Mouse (Mus musculus) A20 (cell line): ENCODE data around the gene H2-K1.

Experiments
- DNase-seq: peaks from one replicate; pipeline ENCODE4 v3.0.0-alpha.2; 2011; ENCODE audit warnings: low read depth, low spot score

H2-K1 gene

GRCm38 (mm10) chr17:34000150-34000537 is at the start of gene H2-K1:
TSS of gene H2-K1 (minus strand) at chr17:34000347.
- DNase-seq = peak; percentile 98

GRCm38 (mm10) chr17:34047404-34048050 is 47.4 kb upstream of the H2-K1 start:
- no peak for DNase-seq

GRCm38 (mm10) chr17:34045941-34046340 is 45.8 kb upstream of the H2-K1 start:
- DNase-seq = no peak

DNA sequence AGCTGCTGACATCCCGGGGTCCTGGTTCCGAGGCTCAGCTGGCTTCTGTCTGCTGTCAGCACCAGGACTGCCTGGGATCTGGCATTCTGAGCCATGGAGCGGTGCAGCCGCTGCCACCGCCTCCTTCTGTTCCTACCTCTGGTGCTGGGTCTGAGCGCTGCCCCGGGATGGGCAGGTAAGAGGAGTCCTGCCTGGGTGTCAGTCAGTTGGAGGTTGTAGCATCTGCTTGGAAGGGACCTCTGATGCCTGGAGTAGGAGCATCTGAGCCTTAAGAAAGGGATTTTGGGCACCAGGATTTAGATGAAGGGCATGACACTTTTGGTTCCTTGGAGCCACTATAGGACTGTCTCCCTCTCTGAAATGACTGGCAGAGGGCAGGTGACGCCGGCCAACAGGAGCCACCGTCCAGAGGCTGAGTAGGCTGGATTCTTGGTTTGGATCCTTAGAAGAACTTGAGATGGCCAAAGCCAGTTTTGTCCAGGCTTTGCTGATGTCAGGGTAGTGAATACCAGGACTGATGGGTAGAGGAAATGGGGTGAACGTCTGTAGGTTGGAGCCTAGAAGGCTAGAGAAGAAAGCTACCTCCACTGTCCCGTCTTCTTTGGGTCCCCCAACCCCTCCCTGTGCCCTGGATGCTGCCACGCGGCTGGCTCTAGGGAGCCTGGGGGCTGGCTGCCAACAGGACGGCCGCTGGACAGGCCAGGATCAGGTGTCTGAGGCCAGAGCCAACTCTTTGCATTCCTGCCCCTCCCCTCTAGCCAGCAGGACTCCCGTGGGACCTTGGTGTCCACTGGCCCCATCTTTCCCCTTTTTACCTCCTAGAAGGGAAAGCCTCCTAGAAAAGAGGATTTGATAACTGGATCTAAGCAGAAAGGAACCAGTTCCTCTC is 39.7 kb upstream of the H2-K1 start:
- no peak for DNase-seq

GRCm38 (mm10) chr17:34038878-34039561 is 38.9 kb upstream of the H2-K1 start, which contains the start of gene Col11a2:
TSS of gene Col11a2 (plus strand) at chr17:34039437.
- no peak for DNase-seq

- DNase-seq = no peak
Measured at GRCm38 (mm10) chr17:34038440-34038839, 38.3 kb upstream of the H2-K1 start.

- DNase-seq = no peak
Measured at GRCm38 (mm10) chr17:34037241-34037640, 37.1 kb upstream of the H2-K1 start.

GRCm38 (mm10) chr17:34036647-34037046 is 36.5 kb upstream of the H2-K1 start:
- no peak for DNase-seq

- no peak for DNase-seq
Measured at GRCm38 (mm10) chr17:34035517-34035916, 35.4 kb upstream of the H2-K1 start.

GRCm38 (mm10) chr17:34034064-34034463 is 33.9 kb upstream of the H2-K1 start:
- DNase-seq = peak; percentile 81

GRCm38 (mm10) chr17:34033441-34033840 is 33.3 kb upstream of the H2-K1 start:
- no peak for DNase-seq

DNA sequence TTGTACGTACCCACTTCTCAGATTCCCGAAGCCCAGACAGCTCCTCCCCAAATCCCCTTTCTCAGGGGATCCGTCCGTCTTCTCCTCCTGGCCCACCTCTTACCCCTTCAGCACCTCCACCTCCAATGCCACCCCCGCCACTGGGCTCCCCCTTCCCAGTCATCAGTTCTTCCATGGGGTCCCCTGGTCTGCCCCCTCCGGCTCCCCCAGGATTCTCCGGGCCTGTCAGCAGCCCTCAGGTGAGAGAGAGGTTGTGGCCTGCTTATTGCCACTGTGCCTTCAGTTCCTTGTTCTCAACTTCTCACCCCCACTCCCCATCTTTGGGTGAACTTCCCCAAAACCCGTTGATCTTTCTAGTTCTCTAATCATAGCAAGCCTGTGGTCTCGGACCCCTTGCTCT is 32.7 kb upstream of the H2-K1 start:
- peak; percentile 61 for DNase-seq

- peak; percentile 86 for DNase-seq
Measured at GRCm38 (mm10) chr17:34032174-34032632, 32.1 kb upstream of the H2-K1 start.

DNA sequence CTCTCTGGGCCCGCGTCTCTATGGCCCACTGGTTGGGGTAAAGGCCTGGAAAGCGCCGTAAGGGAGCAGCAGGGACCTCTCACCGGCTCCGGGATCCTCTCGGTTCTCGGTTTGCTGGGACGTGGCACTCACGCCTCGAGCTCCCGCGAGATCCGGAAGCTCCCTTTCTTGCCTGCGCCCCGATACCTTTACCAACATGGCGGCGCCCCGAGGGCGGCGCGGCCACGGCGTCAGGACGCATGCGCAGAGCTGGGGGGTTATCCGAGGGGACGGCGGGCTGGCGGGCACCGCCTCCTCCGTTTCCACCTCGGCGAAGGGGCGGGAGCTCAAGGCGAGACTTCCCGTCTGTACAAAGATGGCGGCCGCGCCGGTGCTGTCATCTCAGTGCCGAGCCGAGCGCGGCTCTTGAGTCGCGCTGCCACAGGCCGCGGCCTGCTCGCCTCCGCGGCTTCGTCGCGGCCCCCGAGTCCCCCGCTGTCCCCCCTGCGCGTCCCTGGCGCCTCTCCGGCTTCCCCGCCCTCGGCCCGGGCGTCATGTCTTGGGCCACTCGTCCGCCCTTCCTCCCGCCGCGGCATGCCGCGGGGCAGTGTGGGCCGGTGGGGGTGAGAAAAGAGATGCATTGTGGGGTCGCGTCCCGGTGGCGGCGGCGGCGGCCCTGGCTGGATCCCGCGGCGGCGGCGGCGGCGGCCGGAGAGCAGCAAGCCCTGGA is 31.5 kb upstream of the H2-K1 start, which contains the start of the genes Slc39a7 and Rxrb:
Gene Slc39a7 (minus strand): TSS at position 218 of the 709 bp plus-strand sequence.
Gene Rxrb (plus strand): TSS at position 348 of the 709 bp plus-strand sequence.
- peak; percentile 99 for DNase-seq

DNA sequence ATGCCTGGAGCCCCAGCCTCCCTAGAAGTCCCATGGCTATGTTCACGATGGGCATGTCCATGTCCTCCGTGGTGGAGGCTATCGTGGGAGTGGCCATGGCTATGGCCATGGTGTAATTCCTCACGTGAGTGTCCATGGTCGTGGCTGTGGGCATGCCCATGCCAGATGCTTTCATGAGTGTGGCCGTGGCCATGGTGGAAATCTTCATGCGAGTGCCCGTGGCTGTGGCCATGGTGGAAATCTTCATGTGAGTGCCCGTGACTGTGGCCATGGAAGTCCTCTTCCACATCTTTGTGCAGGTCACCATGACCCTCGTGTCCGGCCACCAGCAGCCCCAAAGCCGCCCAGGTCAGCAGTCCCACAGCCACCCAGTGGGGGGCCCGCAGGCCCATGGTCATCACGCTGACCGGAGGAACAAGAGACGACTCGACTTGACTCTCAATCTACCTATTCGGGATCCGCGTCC is 30.7 kb upstream of the H2-K1 start:
- DNase-seq = no peak

DNA sequence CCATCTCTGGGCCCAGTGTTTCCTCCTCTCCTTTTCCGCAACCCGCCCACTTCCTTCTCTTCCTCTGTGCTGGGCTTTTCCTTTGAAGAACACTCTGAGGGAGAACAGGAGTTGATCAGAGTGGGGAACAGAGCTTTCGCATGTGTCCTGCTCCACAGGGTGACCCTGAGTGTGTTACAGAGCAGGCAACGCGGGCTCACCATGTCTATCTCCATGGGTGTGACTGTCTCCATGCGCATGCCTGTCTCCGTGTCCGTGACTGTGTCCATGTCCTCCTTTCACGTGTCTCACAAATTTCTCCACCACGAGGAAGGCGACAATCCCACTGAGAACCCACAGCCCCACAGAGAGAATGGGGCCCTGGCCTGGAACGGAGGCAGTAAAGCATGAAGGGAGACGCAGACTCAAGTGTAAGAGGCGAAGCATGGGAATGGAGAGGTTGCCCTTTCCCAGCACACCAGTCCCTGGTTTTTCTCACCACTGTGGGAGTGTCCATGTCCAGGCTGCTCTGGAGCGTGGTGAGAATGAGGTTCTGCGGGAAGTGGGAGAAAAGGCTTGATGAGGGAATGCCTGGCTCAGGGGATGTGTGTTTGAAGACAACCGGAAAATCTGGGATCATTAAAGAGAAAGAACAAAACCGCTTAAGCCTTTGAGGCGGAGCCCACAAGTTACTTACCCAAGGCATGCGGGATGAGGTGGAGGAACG is 29.9 kb upstream of the H2-K1 start:
- DNase-seq = no peak

DNA sequence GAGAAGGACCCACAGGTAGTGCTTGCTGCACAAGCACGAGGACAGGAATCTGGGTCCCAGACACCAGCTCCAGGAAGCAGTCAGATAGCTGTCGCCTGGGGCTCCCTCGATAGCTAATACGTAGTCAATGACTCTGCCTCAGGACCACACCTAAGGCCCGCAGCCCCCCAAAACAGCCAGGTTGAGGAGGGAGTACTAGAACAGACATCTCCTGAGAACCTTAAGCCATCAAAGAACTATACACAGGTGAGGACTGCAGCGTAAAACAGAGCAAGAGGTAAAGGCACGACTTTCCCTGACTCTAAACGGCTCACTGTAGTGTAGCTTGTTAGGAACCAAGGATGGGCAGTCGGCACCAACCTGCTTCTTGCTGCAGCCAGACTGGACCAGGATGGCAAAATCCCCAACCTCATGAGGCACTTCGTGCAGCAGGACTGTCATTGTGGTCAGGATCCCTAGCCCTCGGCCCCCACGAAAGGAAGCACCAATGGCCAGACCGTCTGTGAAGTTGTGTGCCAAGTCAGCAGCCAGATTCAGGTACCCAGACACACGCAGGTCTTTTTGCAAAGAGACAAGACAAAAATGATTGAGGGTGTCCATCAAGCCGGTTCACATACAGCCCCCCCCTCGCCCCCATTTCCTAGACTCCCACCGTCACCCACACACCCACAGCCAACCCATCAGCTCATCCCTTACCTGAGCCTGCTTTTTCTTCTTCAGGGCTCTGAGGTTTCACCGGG is 29.2 kb upstream of the H2-K1 start:
- DNase-seq = no peak

DNA sequence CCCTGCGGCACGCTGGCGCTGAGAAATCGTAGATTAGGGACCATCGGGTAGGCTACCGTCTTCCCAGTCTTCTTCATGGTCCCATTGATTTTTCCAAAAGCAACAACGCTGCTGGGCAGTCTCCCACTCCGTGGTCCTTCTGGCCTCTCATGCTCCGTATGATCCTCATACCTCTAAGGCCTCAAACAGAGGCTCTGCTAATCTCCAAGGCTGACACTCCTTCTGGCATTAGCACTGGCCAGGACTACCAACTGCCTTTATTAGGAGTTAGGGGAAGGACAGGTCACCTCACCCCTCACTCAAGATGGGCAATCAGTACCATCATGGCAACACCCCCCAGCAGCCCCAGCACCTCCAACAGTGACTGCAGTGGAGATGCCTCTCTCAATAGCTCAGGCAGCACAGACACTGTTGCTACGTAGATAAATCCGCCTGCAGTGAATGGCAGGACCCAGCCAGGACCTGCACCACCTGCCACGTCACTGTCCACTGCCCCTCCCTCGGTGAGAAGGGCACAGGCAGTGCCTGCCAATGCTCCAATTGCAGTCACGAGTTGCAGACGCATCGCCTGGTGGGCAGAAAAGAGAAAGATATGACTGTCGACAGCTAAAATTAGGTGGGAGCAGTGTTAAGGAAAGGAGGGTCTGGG is 28.5 kb upstream of the H2-K1 start:
- DNase-seq = no peak

GRCm38 (mm10) chr17:34027656-34028223 is 27.6 kb upstream of the H2-K1 start, which contains the start of gene H2-Ke6:
TSS of gene H2-Ke6 (minus strand) at chr17:34028060.
- DNase-seq = peak; percentile 98
